Mouse (Mus musculus): ENCODE measurements around the gene Ush2a.

Gene Ush2a

GRCm38 (mm10) chr1:189013587-189013921 lies 751.7 kb downstream of the Ush2a start:
- DNase-seq: no peak

All from cerebellum, postnatal 10 days (tissue).